Mouse (Mus musculus): ENCODE results near the gene Crebzf. TPM values are rescaled to one million over a fixed set of nuclear protein-coding genes. Genes with fewer than 3 reads are reported as not detected.
A peak's percentile ranks its signal among the peaks of the same experiment; 100 is the strongest.

The Crebzf gene
- total and polyA plus RNA-seq, 3 experiments, result 51.8 to 102 (median 74.0) TPM

DNA sequence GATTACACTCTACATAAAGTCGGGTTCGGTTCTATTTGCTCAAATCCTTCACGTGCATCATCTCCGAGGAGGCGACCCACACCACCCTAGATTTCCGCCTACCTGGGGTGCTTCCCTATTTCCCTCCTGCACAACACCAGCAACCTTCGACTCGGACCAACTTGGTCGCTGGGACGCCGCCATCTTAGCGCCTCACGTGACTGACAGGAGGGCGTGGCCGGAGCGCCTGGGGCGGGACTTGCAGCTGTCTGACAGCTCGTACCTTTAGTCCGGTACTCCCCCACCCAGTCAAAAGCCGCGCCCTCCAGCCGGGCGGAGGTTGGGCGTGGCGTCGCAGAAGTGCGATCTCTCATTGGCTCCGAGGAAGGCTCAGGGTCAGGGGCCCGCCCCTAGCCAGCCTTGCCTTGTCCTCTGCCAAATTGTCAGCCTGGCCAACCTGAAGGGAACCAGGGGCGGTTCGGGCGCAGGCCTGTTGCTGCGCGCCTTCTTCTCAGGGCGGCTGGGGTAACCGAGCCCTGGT lies 33.3 kb downstream of the Crebzf start, which contains the start of gene Tmem126b (continued):
- TF ChIP-seq ZMIZ1 (IDR thresholded peaks at IDR 0.05; ENCODE audit: low read depth, low read length) (no peak), ZKSCAN1 (IDR thresholded peaks at IDR 0.05; ENCODE audit: borderline replicate concordance, low read depth, low read length) (no peak), CHD2 (IDR thresholded peaks at IDR 0.05; ENCODE audit: low read length) (peak; percentile 51; the same call in 1 of the 2 replicates), MYC (IDR thresholded peaks at IDR 0.05; ENCODE audit: low read depth, low read length) (no peak), JUND (conservative IDR thresholded peaks at IDR 0.05; ENCODE audit: low read depth, low read length) (no peak), ELF1 (IDR thresholded peaks at IDR 0.05; ENCODE audit: low read depth, low read length) (peak; percentile 52), MAZ (IDR thresholded peaks at IDR 0.05; ENCODE audit: low read depth, low read length) (no peak)

DNA sequence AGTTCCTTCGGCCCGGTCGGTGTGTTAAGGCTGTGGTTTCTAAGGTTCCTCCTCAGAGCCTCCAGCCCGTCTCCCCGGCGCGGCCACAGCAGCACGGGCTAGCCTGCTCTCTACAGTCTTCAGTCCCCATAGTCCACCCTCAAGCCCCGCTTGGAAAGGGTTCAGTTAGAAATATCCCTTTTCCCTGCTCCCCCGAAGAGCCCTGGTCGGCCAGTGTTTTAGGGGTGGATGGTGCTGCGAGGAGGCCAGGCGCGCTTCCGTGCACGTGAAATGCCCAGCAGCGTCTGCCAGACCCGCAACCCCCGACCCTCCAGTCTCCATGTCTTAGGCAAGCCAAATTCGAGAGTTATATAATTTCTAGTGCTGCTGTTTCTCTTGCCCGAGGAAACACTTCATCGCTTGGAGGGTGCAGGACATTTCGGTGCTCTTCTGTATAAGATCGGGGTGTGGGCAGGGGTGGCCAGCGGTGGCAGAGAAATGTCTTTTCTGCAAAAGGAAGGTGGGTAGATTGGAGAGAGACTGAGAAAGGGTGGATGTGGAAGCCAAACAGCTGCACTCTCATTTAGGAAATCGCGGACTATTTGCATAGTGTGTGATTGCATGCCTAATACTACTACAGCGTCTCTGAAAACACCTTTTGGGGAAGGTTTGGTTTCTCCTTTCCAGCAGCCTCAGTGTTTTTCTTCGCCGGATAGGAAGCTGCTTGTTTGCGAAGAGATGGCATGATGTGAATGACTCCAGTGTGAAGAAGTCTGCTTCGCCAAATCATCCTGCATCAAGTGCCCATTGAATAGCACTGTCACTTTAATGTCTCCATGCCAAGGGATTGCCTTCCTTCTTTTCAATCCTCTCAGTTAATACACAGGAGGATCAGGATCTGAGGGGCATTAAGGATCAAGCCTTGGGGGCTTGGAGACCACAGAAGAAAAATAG lies 34.0 kb downstream of the Crebzf start, which contains the start of gene Dlg2:
TSS of gene Dlg2 (plus strand) at position 360 of the 933 bp plus-strand sequence.
- Histone ChIP-seq H3K36me3 (replicated peaks in 1 of 2; ENCODE audit: control insufficient read depth in 1 of 2, insufficient read depth in 1 of 2, low read length in 1 of 2) (peaks cover 0 to 6% of the 10 kb centered on the region in 2 experiments), H3K9ac (ENCODE audit: insufficient read depth, low read depth) (peak within 1 kb of the TSS; percentile 65), H3K4me2 (ENCODE audit: insufficient read depth, low read depth, poor library complexity, severe bottlenecking) (peak within 1 kb of the TSS; percentile 83), H3K4me3 (replicated peaks in 1 of 3; ENCODE audit: low read depth in 2 of 3, low read length in 2 of 3, poor library complexity in 1 of 3) (peak within 1 kb of the TSS; percentile 59 to 90 (median 70)), H3K27me3 (replicated peaks) (peaks cover 12% of the 10 kb centered on the region), H3K4me1 (ENCODE audit: control insufficient read depth in 1 of 2, insufficient read depth in 2 of 2) (peaks cover 3 to 22% of the 10 kb centered on the region in 2 experiments; a peak in 3 of 4 replicates), H3K27ac (ENCODE audit: insufficient read depth, low read depth) (no peak within 1 kb of the TSS), H3K79me2 (replicated peaks; ENCODE audit: control insufficient read depth, extremely low read depth, insufficient read depth, poor library complexity, severe bottlenecking) (peaks cover 12% of the 10 kb centered on the region), H3K9me3 (replicated peaks; ENCODE audit: low read length) (no peaks in the 10 kb centered on the region)
- TF ChIP-seq MXI1 (IDR thresholded peaks at IDR 0.05; ENCODE audit: low read depth, low read length), result peak; percentile 51
- no peak for TF ChIP-seq ZMIZ1 (IDR thresholded peaks at IDR 0.05; ENCODE audit: low read depth, low read length)
- peak; percentile 66 for TF ChIP-seq BHLHE40 (IDR thresholded peaks at IDR 0.05; ENCODE audit: low read depth, low read length)
- TF ChIP-seq ZNF384 (IDR thresholded peaks at IDR 0.05; ENCODE audit: low read depth, low read length), result no peak
- no peak for TF ChIP-seq PAX5 (IDR thresholded peaks at IDR 0.05; ENCODE audit: low read length)
- no peak for TF ChIP-seq NRF1 (IDR thresholded peaks at IDR 0.05; ENCODE audit: low read depth, low read length)
- no peak for TF ChIP-seq IRF4 (IDR thresholded peaks at IDR 0.05; ENCODE audit: low read depth, low read length)
- dilution Hi-C loops (cut with MboI; ENCODE audit: extremely low pct_ligation_motif_present, extremely low pct_unique_long_range_greater_than_20kb, low sequenced_read_pairs), result no loop called here
- in situ Hi-C loops (cut with MboI; ENCODE audit: low pct_ligation_motif_present, low pct_unique_long_range_greater_than_20kb, low sequenced_read_pairs), result no loop called here
- DNase-seq (ENCODE audit: extremely low read depth), result peak; percentile 39

DNA sequence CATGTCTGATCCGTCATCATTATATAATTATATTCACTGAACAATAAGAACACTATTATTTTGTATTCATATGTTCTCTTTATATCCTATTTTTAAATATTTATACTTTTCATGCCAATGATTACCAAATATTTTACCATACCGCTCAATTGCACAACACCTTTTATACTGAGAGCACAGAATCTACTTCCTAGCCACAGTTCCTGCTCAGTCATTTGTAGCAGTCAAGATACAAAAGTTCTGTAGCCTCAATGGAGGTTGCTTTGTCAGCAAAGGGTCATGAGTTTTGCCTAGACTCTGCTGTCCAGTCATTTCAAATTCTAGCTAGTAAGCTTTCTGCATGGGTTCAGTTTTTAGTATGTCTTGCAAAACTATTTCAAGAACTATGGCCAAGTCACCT lies 40.1 kb downstream of the Crebzf start:
- in situ Hi-C loops (cut with MboI; ENCODE audit: low pct_ligation_motif_present, low pct_unique_long_range_greater_than_20kb, low sequenced_read_pairs) (no loop called here), dilution Hi-C loops (cut with MboI; ENCODE audit: extremely low pct_ligation_motif_present, extremely low pct_unique_long_range_greater_than_20kb, low sequenced_read_pairs) (no loop called here)
- Histone ChIP-seq H3K9ac (ENCODE audit: insufficient read depth, low read depth) (no peak overlapping the region), H3K36me3 (replicated peaks in 1 of 2; ENCODE audit: control insufficient read depth in 1 of 2, insufficient read depth in 1 of 2, low read length in 1 of 2) (no peaks in the 10 kb centered on the region), H3K4me3 (replicated peaks in 1 of 3; ENCODE audit: low read depth in 2 of 3, low read length in 2 of 3, poor library complexity in 1 of 3) (no peak overlapping the region), H3K79me2 (replicated peaks; ENCODE audit: control insufficient read depth, extremely low read depth, insufficient read depth, poor library complexity, severe bottlenecking) (no peaks in the 10 kb centered on the region), H3K9me3 (replicated peaks; ENCODE audit: low read length) (no peaks in the 10 kb centered on the region), H3K4me2 (ENCODE audit: insufficient read depth, low read depth, poor library complexity, severe bottlenecking) (no peak overlapping the region), H3K27me3 (replicated peaks) (peaks cover 5% of the 10 kb centered on the region), H3K27ac (ENCODE audit: insufficient read depth, low read depth) (no peak overlapping the region), H3K4me1 (ENCODE audit: control insufficient read depth in 1 of 2, insufficient read depth in 2 of 2) (no peaks in the 10 kb centered on the region)
- TF ChIP-seq PAX5 (IDR thresholded peaks at IDR 0.05; ENCODE audit: low read length) (no peak), RAD21 (IDR thresholded peaks at IDR 0.05; ENCODE audit: low read depth, low read length) (no peak), SIN3A (IDR thresholded peaks at IDR 0.05; ENCODE audit: low read length) (no peak), IRF4 (IDR thresholded peaks at IDR 0.05; ENCODE audit: low read depth, low read length) (no peak), USF1 (IDR thresholded peaks at IDR 0.05; ENCODE audit: low read depth, low read length) (no peak), HCFC1 (IDR thresholded peaks at IDR 0.05; ENCODE audit: low read depth, low read length) (no peak), ELF1 (IDR thresholded peaks at IDR 0.05; ENCODE audit: low read depth, low read length) (no peak), TCF12 (IDR thresholded peaks at IDR 0.05; ENCODE audit: low read depth, low read length) (no peak), CHD1 (IDR thresholded peaks at IDR 0.05; ENCODE audit: low read depth, low read length) (no peak), JUND (conservative IDR thresholded peaks at IDR 0.05; ENCODE audit: low read depth, low read length) (no peak), GABPA (IDR thresholded peaks at IDR 0.05; ENCODE audit: insufficient replicate concordance, low read depth, low read length) (no peak), TBP (conservative IDR thresholded peaks at IDR 0.05; ENCODE audit: low read depth, low read length) (no peak), NRF1 (IDR thresholded peaks at IDR 0.05; ENCODE audit: low read depth, low read length) (no peak), UBTF (IDR thresholded peaks at IDR 0.05; ENCODE audit: low read depth, low read length) (no peak), MYC (IDR thresholded peaks at IDR 0.05; ENCODE audit: low read depth, low read length) (no peak), MEF2A (IDR thresholded peaks at IDR 0.05; ENCODE audit: borderline replicate concordance, low read depth, low read length) (no peak)
- DNase-seq (ENCODE audit: extremely low read depth), result no peak
